Mouse (Mus musculus) G1E-ER4 (cell line): ENCODE results near the gene Dip2c. TPM values are rescaled to one million over a fixed set of nuclear protein-coding genes. Genes with fewer than 3 reads are reported as not detected.

ENCODE experiments used
- GATA1 ChIP-seq: IDR thresholded peaks from one replicate; pipeline ENCODE4 v1.8.0; 2012; ENCODE audit warnings: low read length, inconsistent platforms
- polyA plus RNA-seq: library from polyadenylated mRNA; stranded (reverse); fragments of >175 nt; gene quantifications from 2 replicates; pipeline ENCODE4 v1.2.3, GENCODE M21; 2012

The Dip2c gene
- polyA plus RNA-seq, 1 experiment = not detected

- TF ChIP-seq GATA1 = no peak
Measured at GRCm38 (mm10) chr13:9430724-9431123, 154.4 kb downstream of the Dip2c start.

- TF ChIP-seq GATA1 = no peak
Measured at GRCm38 (mm10) chr13:9431441-9431840, 155.1 kb downstream of the Dip2c start.

- TF ChIP-seq GATA1 = no peak
Measured at GRCm38 (mm10) chr13:9443066-9443465, 166.7 kb downstream of the Dip2c start.

GRCm38 (mm10) chr13:9445533-9446294, 169.4 kb downstream of the Dip2c start:
- no peak for TF ChIP-seq GATA1

GRCm38 (mm10) chr13:9446448-9447115, 170.3 kb downstream of the Dip2c start:
- TF ChIP-seq GATA1 = no peak

GRCm38 (mm10) chr13:9450276-9450675, 173.9 kb downstream of the Dip2c start:
- no peak for TF ChIP-seq GATA1

GRCm38 (mm10) chr13:9451952-9452351, 175.6 kb downstream of the Dip2c start:
- no peak for TF ChIP-seq GATA1

GRCm38 (mm10) chr13:9454426-9455177, 178.3 kb downstream of the Dip2c start:
- TF ChIP-seq GATA1 = no peak

- TF ChIP-seq GATA1 = no peak
Measured at GRCm38 (mm10) chr13:9455979-9456378, 179.7 kb downstream of the Dip2c start.

GRCm38 (mm10) chr13:9457420-9458308, 181.3 kb downstream of the Dip2c start:
- no peak for TF ChIP-seq GATA1

GRCm38 (mm10) chr13:9464457-9464856, 188.1 kb downstream of the Dip2c start:
- no peak for TF ChIP-seq GATA1

GRCm38 (mm10) chr13:9467216-9467615, 190.9 kb downstream of the Dip2c start:
- TF ChIP-seq GATA1 = no peak

GRCm38 (mm10) chr13:9473383-9473782, 197.1 kb downstream of the Dip2c start:
- TF ChIP-seq GATA1 = no peak

- TF ChIP-seq GATA1 = no peak
Measured at GRCm38 (mm10) chr13:9481722-9482121, 205.4 kb downstream of the Dip2c start.

- TF ChIP-seq GATA1 = no peak
Measured at GRCm38 (mm10) chr13:9489696-9490095, 213.4 kb downstream of the Dip2c start.

GRCm38 (mm10) chr13:9494726-9495125, 218.4 kb downstream of the Dip2c start:
- no peak for TF ChIP-seq GATA1
